Mouse (Mus musculus) liver, embryonic 14.5 days (tissue): ENCODE data around the gene Stard13. TPM values are rescaled to one million over a fixed set of nuclear protein-coding genes. Genes with fewer than 3 reads are reported as not detected.

Experiments
- ATAC-seq: fragments of 200-750 bp; cut with Nextera tagmentation; 2 replicates; pipeline ENCODE4 v1.8.0; 2017; ENCODE audit warnings: moderate number of reproducible peaks, mild to moderate bottlenecking, moderate library complexity; ENCODE audit not compliant: insufficient read depth
- DNase-seq, 3 experiments: peaks; one replicate each; pipeline ENCODE4 v3.0.0-alpha.2; 2012 to 2013; ENCODE audit warnings: low read depth in 3 of 3, low spot score in 3 of 3
- H3K27ac ChIP-seq: fragments of 300-500 bp; sonication (generic); 2 replicates; pipeline ENCODE4 v1.5.1; 2014; ENCODE audit warnings: moderate library complexity, mild to moderate bottlenecking, control low read depth, inconsistent platforms
- H3K27me3 ChIP-seq: fragments of 300-500 bp; sonication (generic); 2 replicates; pipeline ENCODE4 v1.6.1; 2014; ENCODE audit warnings: mild to moderate bottlenecking, low read length, moderate library complexity; ENCODE audit not compliant: control insufficient read depth, insufficient read depth
- H3K36me3 ChIP-seq: fragments of 300-500 bp; sonication (generic); replicated peaks from 2 replicates; pipeline ENCODE4 v1.6.1; 2014; ENCODE audit warnings: low read depth; ENCODE audit not compliant: control insufficient read depth, insufficient read depth
- H3K4me1 ChIP-seq, 2 experiments: fragments of 200-500 bp in 1 of 2; fragments of 300-500 bp in 1 of 2; sonication (generic) in 1 of 2; replicated peaks; 2 replicates each; pipeline ENCODE4 v1.6.1; 2012 to 2014; ENCODE audit warnings: antibody characterized with exemption in 1 of 2, inconsistent platforms in 1 of 2, low read length in 1 of 2; ENCODE audit not compliant: control insufficient read depth in 2 of 2, insufficient read depth in 2 of 2
- H3K4me2 ChIP-seq: fragments of 300-500 bp; sonication (generic); 2 replicates; pipeline ENCODE4 v1.6.1; 2014; ENCODE audit warnings: low read depth, mild to moderate bottlenecking, control low read depth, moderate library complexity
- H3K4me3 ChIP-seq, 2 experiments: fragments of 200-500 bp in 1 of 2; fragments of 300-500 bp in 1 of 2; sonication (generic) in 1 of 2; 2 replicates each; pipeline ENCODE4 v1.5.1; 2012 to 2014; ENCODE audit warnings: low read depth in 2 of 2, low read length in 2 of 2, mild to moderate bottlenecking in 2 of 2, control low read depth in 1 of 2, inconsistent platforms in 1 of 2, moderate library complexity in 1 of 2; ENCODE audit not compliant: insufficient read depth in 1 of 2
- H3K9ac ChIP-seq: fragments of 300-500 bp; sonication (generic); replicated peaks from 2 replicates; pipeline ENCODE4 v1.6.1; 2014; ENCODE audit warnings: mild to moderate bottlenecking, control low read depth, moderate library complexity
- H3K9me3 ChIP-seq: fragments of 300-500 bp; sonication (generic); 2 replicates; pipeline ENCODE4 v1.6.1; 2016; ENCODE audit warnings: low read length, mixed read lengths; ENCODE audit not compliant: control insufficient read depth
- CTCF ChIP-seq: IDR thresholded peaks from 2 replicates; pipeline ENCODE4 v1.5.1; 2016; ENCODE audit warnings: antibody characterized with exemption, low read depth, control low read depth
- EP300 ChIP-seq: IDR thresholded peaks from 2 replicates; pipeline ENCODE4 v1.6.1; 2016; ENCODE audit warnings: antibody characterized with exemption, low read depth
- WGBS: fragments of 180-500 bp; shearing (Covaris S2); extraction: QIAGEN DNeasy Blood & Tissue Kit; methylation state at CpG from one replicate; pipeline ENCODE4 v1.1.7; 2014; ENCODE audit not compliant: insufficient replicate concordance; 5-methylcytosine and 5-hydroxymethylcytosine counted together
- polyA plus RNA-seq, 2 experiments: library from polyadenylated mRNA; depleted of rRNA in 1 of 2; stranded (reverse) in 1 of 2; unstranded in 1 of 2; fragments of >200 nt; fragmentation: Nextera tagmentation in 1 of 2; extraction: Ambion mirVana in 1 of 2; gene quantifications; 2 replicates each; pipeline versions ENCODE4 v1.2.1 to v1.2.3; 2012 to 2014

The Stard13 gene
- polyA plus RNA-seq, 2 experiments = 0.56 to 1.1 TPM

DNA sequence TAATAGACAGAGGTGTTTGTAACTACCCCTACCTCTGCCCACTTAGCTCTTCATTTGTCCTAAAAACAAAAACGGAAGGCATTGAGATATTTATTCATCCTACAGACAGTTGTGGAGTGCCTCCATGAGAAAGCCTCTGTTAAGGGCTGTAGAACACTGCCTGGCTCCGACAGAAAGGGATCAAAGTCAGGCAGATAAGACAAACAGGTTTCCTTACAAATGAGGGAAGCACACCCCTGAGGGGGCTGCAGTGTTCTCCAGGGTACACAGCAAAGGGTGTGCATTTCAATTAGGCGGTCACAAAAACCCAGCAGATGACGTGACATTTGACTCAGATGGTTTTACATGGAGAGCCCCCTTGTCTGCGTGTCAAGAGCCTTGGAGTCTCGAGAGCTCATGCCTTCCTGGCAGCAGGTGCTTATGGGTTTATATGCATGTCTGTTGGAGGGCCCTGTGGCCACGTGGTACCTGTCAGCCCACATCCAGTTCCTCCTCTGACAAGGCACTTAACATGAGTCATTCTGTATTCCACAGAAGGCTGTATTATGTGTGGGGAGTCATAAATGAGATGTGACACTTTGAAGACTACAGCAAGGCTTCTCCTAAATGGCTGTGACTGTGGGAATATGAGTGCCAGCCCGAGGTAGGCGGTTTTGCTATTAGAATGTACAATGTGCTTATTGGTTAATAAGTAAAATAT lies 129.1 kb downstream of the Stard13 start:
- WGBS = 42% methylated on average over 9 of the region's 9 CpGs
- ATAC-seq = no peak

DNA sequence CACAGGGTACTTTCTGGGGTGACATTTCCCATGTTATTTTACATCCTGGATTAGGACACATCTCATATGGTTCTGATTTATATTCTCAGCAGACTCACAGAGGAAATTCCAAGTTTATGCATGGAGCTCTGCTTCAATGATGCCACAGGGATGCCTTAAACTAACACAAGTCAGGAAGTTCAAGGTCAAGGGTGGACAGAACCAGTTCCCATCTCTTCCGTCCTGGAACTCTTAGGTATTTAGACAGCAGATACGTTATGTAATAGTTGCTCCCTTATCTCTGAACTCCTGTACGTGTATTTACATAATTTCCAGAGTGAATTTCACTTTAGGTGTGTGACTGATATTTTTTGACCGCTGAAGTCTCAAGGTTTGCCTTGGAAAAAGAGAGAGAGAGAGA lies 130.4 kb downstream of the Stard13 start:
- Histone ChIP-seq H3K27ac (no peak overlapping the region), H3K36me3 (no peaks in the 10 kb centered on the region), H3K27me3 (no peaks in the 10 kb centered on the region), H3K9ac (no peak overlapping the region), H3K4me1 (no peaks in the 10 kb centered on the region), H3K4me2 (no peak overlapping the region), H3K4me3 (no peak overlapping the region), H3K9me3 (no peaks in the 10 kb centered on the region)
- 44% methylated on average over 4 of the region's 4 CpGs for WGBS
- no peak for ATAC-seq
- no peak for TF ChIP-seq CTCF
- no peak for DNase-seq

More for the DNA sequence above, 129.1 kb downstream of the Stard13 start:
- H3K27ac ChIP-seq = no peak overlapping the region
- H3K27me3 ChIP-seq = no peaks in the 10 kb centered on the region
- H3K4me3 ChIP-seq = no peak overlapping the region
- no peaks in the 10 kb centered on the region for H3K9me3 ChIP-seq
- TF ChIP-seq CTCF = no peak
- TF ChIP-seq EP300 = no peak
- no peak overlapping the region for H3K9ac ChIP-seq
- H3K4me1 ChIP-seq = no peaks in the 10 kb centered on the region
- H3K36me3 ChIP-seq = no peaks in the 10 kb centered on the region
- DNase-seq = no peak
- no peak overlapping the region for H3K4me2 ChIP-seq

DNA sequence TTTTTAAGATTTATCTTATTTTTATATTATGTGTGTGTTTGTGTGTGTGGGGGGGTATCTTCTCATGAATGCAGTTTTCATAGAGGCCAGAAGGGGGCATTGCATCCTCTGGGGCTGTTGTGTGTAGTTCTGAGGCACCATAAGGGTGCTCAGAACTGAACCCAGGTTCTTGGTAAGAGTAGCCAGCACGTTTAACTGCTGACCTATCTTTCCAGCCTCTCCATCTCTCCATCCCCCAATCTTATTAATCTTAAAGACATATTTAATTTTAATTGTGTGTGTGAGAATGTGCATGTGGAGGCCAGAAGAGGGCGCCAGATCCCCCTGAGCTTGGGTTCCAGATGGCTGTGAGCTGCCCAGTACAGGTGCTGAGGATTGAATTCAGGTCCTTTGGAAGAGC lies 131.4 kb downstream of the Stard13 start:
- H3K4me2 ChIP-seq = no peak overlapping the region
- no peaks in the 10 kb centered on the region for H3K27me3 ChIP-seq
- peak; percentile 60 for TF ChIP-seq CTCF
- TF ChIP-seq EP300 = no peak
- no peaks in the 10 kb centered on the region for H3K9me3 ChIP-seq
- H3K36me3 ChIP-seq = no peaks in the 10 kb centered on the region
- DNase-seq (no peak), ATAC-seq (no peak)
- no peak overlapping the region for H3K4me3 ChIP-seq
- no peak overlapping the region for H3K9ac ChIP-seq
- WGBS = 36% methylated on average over 2 of the region's 2 CpGs
- no peaks in the 10 kb centered on the region for H3K4me1 ChIP-seq
- H3K27ac ChIP-seq = no peak overlapping the region

- Histone ChIP-seq H3K36me3 (no peaks in the 10 kb centered on the region), H3K4me1 (peaks cover 0 to 4% of the 10 kb centered on the region in 2 experiments; a peak in 1 of 4 replicates), H3K4me2 (no peak overlapping the region), H3K9ac (no peak overlapping the region), H3K27me3 (no peaks in the 10 kb centered on the region), H3K4me3 (no peak overlapping the region), H3K27ac (no peak overlapping the region), H3K9me3 (no peaks in the 10 kb centered on the region)
- 72% methylated on average over 6 of the region's 6 CpGs for WGBS
- ATAC-seq = peak; percentile 56; the same call in 1 of the 2 replicates
- TF ChIP-seq CTCF (no peak), EP300 (no peak)
- peak in 2 of 3 experiments; percentile 19 to 30 for DNase-seq
Measured at GRCm38 (mm10) chr5:151096012-151096411, 137.6 kb downstream of the Stard13 start.

GRCm38 (mm10) chr5:151092886-151093665 lies 140.6 kb downstream of the Stard13 start:
- Histone ChIP-seq H3K36me3 (no peaks in the 10 kb centered on the region), H3K9ac (no peak overlapping the region), H3K4me3 (no peak overlapping the region), H3K9me3 (no peaks in the 10 kb centered on the region), H3K4me2 (no peak overlapping the region), H3K4me1 (peaks cover 0 to 9% of the 10 kb centered on the region in 2 experiments; a peak in 2 of 4 replicates), H3K27me3 (no peaks in the 10 kb centered on the region), H3K27ac (no peak overlapping the region)
- TF ChIP-seq EP300 (no peak), CTCF (no peak)
- ATAC-seq (no peak), DNase-seq (no peak)
- WGBS = 45% methylated on average over 3 of the region's 3 CpGs
